Mouse (Mus musculus): ENCODE measurements around the gene Atn1. TPM values are rescaled to one million over a fixed set of nuclear protein-coding genes. Genes with fewer than 3 reads are reported as not detected.

Gene Atn1
- polyA plus RNA-seq, 1 experiment from 2014 or later = 14.0 TPM

DNA sequence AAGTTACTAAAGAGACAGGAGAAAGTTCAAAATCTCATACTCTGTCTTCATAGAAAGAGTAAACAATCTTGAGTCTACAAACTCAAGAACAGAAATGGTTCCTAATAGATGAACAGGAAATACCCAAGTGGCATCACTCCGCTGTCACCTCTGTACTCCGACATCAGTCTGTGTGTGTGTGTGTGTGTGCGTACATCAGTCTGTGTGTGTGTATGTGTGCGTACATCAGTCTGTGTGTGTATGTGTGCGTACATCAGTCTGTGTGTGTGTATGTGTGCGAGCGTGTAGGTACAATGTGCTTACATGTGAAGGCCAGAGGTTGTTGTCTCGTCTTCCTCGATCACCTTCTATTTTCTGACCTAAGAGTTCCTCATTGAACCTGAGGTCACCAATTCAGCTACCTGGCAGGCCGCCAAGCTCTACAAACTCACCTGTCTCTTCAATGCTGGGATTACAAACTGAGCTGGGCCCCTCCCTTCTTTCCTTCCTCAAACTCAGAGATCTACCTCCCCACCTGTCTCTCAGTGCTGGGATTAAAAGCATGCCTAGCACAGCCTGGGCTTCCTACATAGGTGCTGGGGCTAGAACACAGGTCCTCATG, 47.9 kb downstream of the Atn1 start:
- no peaks in the 10 kb centered on the region for H3K27me3 ChIP-seq (ENCODE audit: control insufficient read depth, insufficient read depth, low read depth, low read length)
- no peaks in the 10 kb centered on the region for H3K9me3 ChIP-seq (ENCODE audit: control insufficient read depth, low read length)
- ATAC-seq (ENCODE audit: low read depth) = no peak
- no peak overlapping the region for H3K9ac ChIP-seq (ENCODE audit: low read length)
- peaks cover 21% of the 10 kb centered on the region for H3K36me3 ChIP-seq (ENCODE audit: control insufficient read depth, insufficient read depth, low read length)
- H3K4me3 ChIP-seq (ENCODE audit: low read length) = no peak overlapping the region
- H3K4me1 ChIP-seq (replicated peaks; ENCODE audit: control insufficient read depth, insufficient read depth, low read length) = peaks cover 18% of the 10 kb centered on the region
- WGBS = 82% methylated on average over 10 of the region's 10 CpGs
- H3K27ac ChIP-seq (ENCODE audit: low read length) = no peak overlapping the region
- no peak overlapping the region for H3K4me2 ChIP-seq (ENCODE audit: low read depth, low read length)

DNA sequence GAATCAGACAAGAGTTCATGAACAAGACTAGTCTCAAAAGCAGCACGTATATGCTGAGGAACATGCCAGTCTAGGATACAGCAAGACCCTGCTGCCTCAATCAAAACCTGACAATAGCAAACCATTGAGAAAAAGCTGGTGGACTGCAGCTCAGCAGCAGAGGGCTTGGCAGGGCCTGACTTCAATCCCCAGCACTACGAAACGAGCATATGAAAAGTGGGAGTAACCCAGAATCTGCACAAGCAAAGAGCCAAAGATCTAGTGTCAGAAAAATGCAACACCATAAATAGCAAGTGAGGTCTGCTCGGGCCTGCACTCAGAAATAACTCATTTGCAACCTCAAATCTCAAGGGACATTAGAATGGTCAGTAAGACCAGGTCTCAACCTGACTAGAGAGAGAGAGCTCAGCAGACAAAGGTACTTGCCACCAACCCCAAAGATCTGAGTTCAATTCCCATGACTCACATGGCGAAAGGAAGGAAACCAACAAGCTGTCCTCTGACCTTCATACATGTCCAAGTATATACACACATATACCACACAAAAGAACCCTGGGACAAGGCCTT, 50.2 kb downstream of the Atn1 start:
- ATAC-seq (ENCODE audit: low read depth) = no peak
- 78% methylated on average over 5 of the region's 5 CpGs for WGBS
- H3K4me3 ChIP-seq (ENCODE audit: low read length) = no peak overlapping the region
- H3K9ac ChIP-seq (ENCODE audit: low read length) = no peak overlapping the region
- peaks cover 31% of the 10 kb centered on the region for H3K36me3 ChIP-seq (ENCODE audit: control insufficient read depth, insufficient read depth, low read length)
- no peaks in the 10 kb centered on the region for H3K9me3 ChIP-seq (ENCODE audit: control insufficient read depth, low read length)
- H3K27me3 ChIP-seq (ENCODE audit: control insufficient read depth, insufficient read depth, low read depth, low read length) = no peaks in the 10 kb centered on the region
- H3K4me1 ChIP-seq (replicated peaks; ENCODE audit: control insufficient read depth, insufficient read depth, low read length) = peaks cover 12% of the 10 kb centered on the region
- H3K4me2 ChIP-seq (ENCODE audit: low read depth, low read length) = no peak overlapping the region
- no peak overlapping the region for H3K27ac ChIP-seq (ENCODE audit: low read length)

DNA sequence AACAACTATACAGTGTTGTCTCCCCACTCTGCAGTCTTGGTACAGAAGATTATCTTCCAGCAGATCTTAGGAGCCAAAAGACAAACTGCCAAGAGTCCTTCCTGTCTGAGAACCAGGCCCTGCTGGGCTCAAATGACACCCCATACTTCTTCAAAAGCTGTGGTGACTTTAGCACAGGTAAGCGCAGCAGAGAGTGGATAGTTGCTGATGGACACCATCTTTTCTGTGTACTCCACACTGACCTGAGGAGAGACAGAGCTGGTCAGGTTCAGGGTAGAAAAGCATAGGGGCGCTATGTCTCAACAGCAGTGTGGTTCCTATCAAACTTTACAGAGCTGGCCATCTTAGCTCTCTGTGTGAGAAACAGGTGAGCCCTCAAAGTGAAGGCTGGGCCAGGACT, 51.9 kb downstream of the Atn1 start:
- ATAC-seq (ENCODE audit: low read depth) = no peak
- peaks cover 31% of the 10 kb centered on the region for H3K36me3 ChIP-seq (ENCODE audit: control insufficient read depth, insufficient read depth, low read length)
- no peaks in the 10 kb centered on the region for H3K27me3 ChIP-seq (ENCODE audit: control insufficient read depth, insufficient read depth, low read depth, low read length)
- H3K4me3 ChIP-seq (ENCODE audit: low read length) = no peak overlapping the region
- 88% methylated on average over 2 of the region's 2 CpGs for WGBS
- H3K4me2 ChIP-seq (ENCODE audit: low read depth, low read length) = no peak overlapping the region
- no peak overlapping the region for H3K27ac ChIP-seq (ENCODE audit: low read length)
- no peaks in the 10 kb centered on the region for H3K4me1 ChIP-seq (replicated peaks; ENCODE audit: control insufficient read depth, insufficient read depth, low read length)
- no peaks in the 10 kb centered on the region for H3K9me3 ChIP-seq (ENCODE audit: control insufficient read depth, low read length)
- no peak overlapping the region for H3K9ac ChIP-seq (ENCODE audit: low read length)

DNA sequence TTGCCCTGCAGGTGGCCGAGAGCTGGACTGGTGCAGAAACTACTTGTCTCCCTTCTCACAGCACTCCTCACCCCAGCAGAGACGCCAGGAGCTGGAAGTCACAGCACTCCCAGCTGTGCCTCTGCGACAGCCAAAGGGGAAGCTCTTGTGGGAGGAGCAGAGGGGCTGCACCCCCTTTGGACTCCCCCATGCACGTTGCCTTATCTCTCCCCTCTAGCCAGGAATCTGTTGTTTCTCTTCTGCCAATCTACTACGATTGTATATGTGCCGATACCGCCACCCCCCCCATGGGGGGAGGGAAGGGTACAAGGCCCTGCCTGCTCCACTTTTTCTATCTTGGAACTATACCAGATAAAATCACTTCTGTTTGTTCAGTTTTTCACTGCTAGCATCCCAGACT, 52.5 kb downstream of the Atn1 start:
- H3K4me1 ChIP-seq (replicated peaks; ENCODE audit: control insufficient read depth, insufficient read depth, low read length) = no peaks in the 10 kb centered on the region
- no peak overlapping the region for H3K9ac ChIP-seq (ENCODE audit: low read length)
- 67% methylated on average over 7 of the region's 7 CpGs for WGBS
- H3K36me3 ChIP-seq (ENCODE audit: control insufficient read depth, insufficient read depth, low read length) = peaks cover 31% of the 10 kb centered on the region
- no peaks in the 10 kb centered on the region for H3K9me3 ChIP-seq (ENCODE audit: control insufficient read depth, low read length)
- no peak overlapping the region for H3K4me2 ChIP-seq (ENCODE audit: low read depth, low read length)
- no peaks in the 10 kb centered on the region for H3K27me3 ChIP-seq (ENCODE audit: control insufficient read depth, insufficient read depth, low read depth, low read length)
- no peak overlapping the region for H3K4me3 ChIP-seq (ENCODE audit: low read length)
- no peak for ATAC-seq (ENCODE audit: low read depth)
- no peak overlapping the region for H3K27ac ChIP-seq (ENCODE audit: low read length)

DNA sequence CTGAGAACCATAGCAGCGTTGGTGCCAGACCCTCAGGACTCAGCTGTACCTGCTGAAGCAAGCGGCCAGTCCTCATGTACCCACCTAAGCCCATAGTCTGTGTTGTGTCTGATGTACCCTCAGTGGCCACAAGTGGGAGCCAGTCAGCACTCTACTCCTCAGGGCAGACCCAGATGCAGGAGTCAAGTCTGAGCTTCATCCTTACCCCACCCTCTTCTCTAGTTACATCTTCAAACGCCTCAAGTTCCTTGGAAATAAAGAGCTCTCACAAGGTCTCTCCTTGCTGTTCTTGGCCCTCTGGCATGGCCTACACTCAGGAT, 53.6 kb downstream of the Atn1 start:
- Histone ChIP-seq H3K27ac (ENCODE audit: low read length) (no peak overlapping the region), H3K4me3 (ENCODE audit: low read length) (no peak overlapping the region), H3K36me3 (ENCODE audit: control insufficient read depth, insufficient read depth, low read length) (peaks cover 31% of the 10 kb centered on the region), H3K9ac (ENCODE audit: low read length) (no peak overlapping the region), H3K4me2 (ENCODE audit: low read depth, low read length) (no peak overlapping the region), H3K27me3 (ENCODE audit: control insufficient read depth, insufficient read depth, low read depth, low read length) (no peaks in the 10 kb centered on the region), H3K4me1 (replicated peaks; ENCODE audit: control insufficient read depth, insufficient read depth, low read length) (no peaks in the 10 kb centered on the region), H3K9me3 (ENCODE audit: control insufficient read depth, low read length) (no peaks in the 10 kb centered on the region)
- peak; percentile 59 for ATAC-seq (ENCODE audit: low read depth)
- 39% methylated on average over 3 of the region's 3 CpGs for WGBS

DNA sequence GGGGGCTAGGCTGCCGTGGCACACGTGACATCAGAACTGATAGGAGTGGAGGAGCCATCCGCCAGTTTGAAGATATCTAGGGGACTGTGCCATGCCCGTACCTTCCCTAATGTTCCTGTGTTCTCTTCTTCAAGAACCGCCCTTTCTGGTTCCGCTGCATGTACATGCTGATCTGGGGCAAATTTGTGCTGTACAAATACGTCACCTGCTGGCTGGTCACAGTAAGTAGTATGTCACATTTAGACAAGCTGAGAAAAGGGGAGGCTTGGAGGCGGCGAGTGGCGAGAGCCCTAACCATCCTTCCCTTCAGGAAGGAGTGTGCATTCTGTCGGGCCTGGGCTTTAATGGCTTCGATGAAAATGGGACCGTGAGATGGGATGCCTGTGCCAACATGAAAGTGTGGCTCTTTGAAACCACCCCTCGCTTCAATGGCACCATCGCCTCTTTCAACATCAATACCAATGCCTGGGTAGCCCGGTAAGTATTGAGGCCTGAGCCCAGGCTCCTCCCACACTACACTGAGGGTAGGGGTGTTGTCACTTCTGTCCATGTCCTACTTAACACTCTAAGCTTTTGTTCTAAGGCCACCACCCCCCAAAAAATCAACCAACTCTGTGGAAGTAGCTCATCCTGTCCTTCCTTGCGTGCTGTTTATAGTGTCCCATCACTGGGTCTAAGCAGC, 54.1 kb downstream of the Atn1 start:
- 0 out of 2 replicates have a peak, but pooled peaks have one; percentile 11 for ATAC-seq (ENCODE audit: low read depth)
- Histone ChIP-seq H3K4me3 (ENCODE audit: low read length) (no peak overlapping the region), H3K9ac (ENCODE audit: low read length) (no peak overlapping the region), H3K27me3 (ENCODE audit: control insufficient read depth, insufficient read depth, low read depth, low read length) (no peaks in the 10 kb centered on the region), H3K4me1 (replicated peaks; ENCODE audit: control insufficient read depth, insufficient read depth, low read length) (no peaks in the 10 kb centered on the region), H3K27ac (ENCODE audit: low read length) (no peak overlapping the region), H3K9me3 (ENCODE audit: control insufficient read depth, low read length) (no peaks in the 10 kb centered on the region), H3K36me3 (ENCODE audit: control insufficient read depth, insufficient read depth, low read length) (peaks cover 31% of the 10 kb centered on the region), H3K4me2 (ENCODE audit: low read depth, low read length) (no peak overlapping the region)
- WGBS = 90% methylated on average over 17 of the region's 17 CpGs

DNA sequence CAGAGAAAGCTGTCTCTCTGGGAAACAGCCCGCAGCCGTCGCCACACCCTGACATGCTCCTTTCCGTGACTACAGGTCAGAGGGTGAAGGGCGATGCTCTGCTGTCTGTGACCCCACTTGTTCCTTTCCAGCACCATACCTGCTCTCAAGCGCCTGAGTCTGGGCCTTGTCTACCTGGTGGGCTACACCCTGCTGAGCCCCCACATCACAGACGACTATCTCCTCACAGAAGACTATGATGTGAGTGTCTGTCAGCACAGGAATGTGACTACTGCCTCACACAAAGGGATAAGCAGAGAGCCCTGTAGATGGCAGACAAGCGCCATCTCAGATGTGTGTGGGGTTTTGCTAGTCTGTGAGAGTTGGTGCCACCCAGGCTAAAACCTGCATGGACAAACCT, 55.0 kb downstream of the Atn1 start:
- no peak overlapping the region for H3K27ac ChIP-seq (ENCODE audit: low read length)
- 69% methylated on average over 8 of the region's 8 CpGs for WGBS
- peaks cover 31% of the 10 kb centered on the region for H3K36me3 ChIP-seq (ENCODE audit: control insufficient read depth, insufficient read depth, low read length)
- no peaks in the 10 kb centered on the region for H3K27me3 ChIP-seq (ENCODE audit: control insufficient read depth, insufficient read depth, low read depth, low read length)
- H3K9me3 ChIP-seq (ENCODE audit: control insufficient read depth, low read length) = no peaks in the 10 kb centered on the region
- H3K4me1 ChIP-seq (replicated peaks; ENCODE audit: control insufficient read depth, insufficient read depth, low read length) = no peaks in the 10 kb centered on the region
- H3K9ac ChIP-seq (ENCODE audit: low read length) = no peak overlapping the region
- H3K4me3 ChIP-seq (ENCODE audit: low read length) = no peak overlapping the region
- ATAC-seq (ENCODE audit: low read depth) = no peak
- H3K4me2 ChIP-seq (ENCODE audit: low read depth, low read length) = no peak overlapping the region

DNA sequence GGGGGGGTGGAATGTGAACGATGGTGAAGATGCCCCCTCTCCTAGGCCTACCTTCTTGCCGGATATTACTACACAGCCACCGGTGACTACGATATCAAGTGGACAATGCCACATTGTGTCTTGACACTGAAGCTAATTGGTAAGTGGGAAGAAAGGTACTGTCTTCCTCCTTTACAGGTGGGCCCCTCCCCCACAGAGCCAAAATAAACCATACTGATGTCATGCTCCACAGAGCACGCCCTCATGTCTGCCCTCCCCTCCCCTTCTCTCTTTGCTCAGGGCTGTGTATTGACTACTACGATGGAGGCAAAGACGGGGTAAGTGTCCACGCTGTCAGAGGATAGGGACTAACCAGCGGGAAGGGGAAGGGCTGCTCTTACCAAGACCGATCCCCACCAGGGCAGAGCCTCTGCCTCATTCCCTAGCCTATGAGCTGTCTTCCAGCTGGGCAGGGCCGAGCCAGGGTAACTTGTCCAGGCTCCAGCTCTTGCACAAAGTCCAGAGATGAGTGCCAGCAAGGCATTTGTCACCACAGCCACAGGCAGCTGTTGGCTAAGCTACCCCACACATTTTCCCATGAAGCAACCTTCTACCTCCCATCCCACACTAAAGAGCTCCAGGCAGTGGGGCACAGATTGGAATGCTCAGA, 56.2 kb downstream of the Atn1 start:
- Histone ChIP-seq H3K4me1 (replicated peaks; ENCODE audit: control insufficient read depth, insufficient read depth, low read length) (no peaks in the 10 kb centered on the region), H3K27ac (ENCODE audit: low read length) (no peak overlapping the region)

DNA sequence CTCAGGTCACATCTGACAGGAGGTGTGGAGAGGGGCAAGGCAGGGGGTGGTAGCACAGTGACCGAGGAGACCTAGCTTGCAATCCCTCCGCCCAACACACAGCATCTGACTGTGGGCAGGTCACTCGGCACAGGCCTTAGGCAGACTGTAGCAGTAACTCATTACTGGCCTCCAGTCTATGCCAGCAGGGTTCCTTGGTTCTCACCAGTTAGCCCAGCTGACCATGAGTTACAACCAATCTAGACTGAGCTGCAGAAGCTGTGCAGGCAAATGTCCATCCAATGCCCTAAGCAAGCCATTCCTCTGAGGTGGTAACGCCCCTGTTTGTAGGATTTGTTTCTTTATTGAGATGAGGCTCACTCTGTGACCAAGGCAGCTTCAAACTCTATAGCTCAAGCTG, 57.0 kb downstream of the Atn1 start:
- no peaks in the 10 kb centered on the region for H3K27me3 ChIP-seq (ENCODE audit: control insufficient read depth, insufficient read depth, low read depth, low read length)

More for the DNA sequence above, 56.2 kb downstream of the Atn1 start:
- H3K9me3 ChIP-seq (ENCODE audit: control insufficient read depth, low read length) = no peaks in the 10 kb centered on the region
- no peak overlapping the region for H3K4me3 ChIP-seq (ENCODE audit: low read length)
- H3K36me3 ChIP-seq (ENCODE audit: control insufficient read depth, insufficient read depth, low read length) = peaks cover 27% of the 10 kb centered on the region
- no peaks in the 10 kb centered on the region for H3K27me3 ChIP-seq (ENCODE audit: control insufficient read depth, insufficient read depth, low read depth, low read length)
- H3K9ac ChIP-seq (ENCODE audit: low read length) = no peak overlapping the region
- H3K4me2 ChIP-seq (ENCODE audit: low read depth, low read length) = no peak overlapping the region
- 72% methylated on average over 11 of the region's 11 CpGs for WGBS
- ATAC-seq (ENCODE audit: low read depth) = peak; percentile 82

More for the DNA sequence above, 57.0 kb downstream of the Atn1 start:
- Histone ChIP-seq H3K4me2 (ENCODE audit: low read depth, low read length) (no peak overlapping the region), H3K36me3 (ENCODE audit: control insufficient read depth, insufficient read depth, low read length) (peaks cover 20% of the 10 kb centered on the region), H3K4me1 (replicated peaks; ENCODE audit: control insufficient read depth, insufficient read depth, low read length) (peaks cover 5% of the 10 kb centered on the region; the same call in 1 of the 2 replicates), H3K4me3 (ENCODE audit: low read length) (no peak overlapping the region), H3K9me3 (ENCODE audit: control insufficient read depth, low read length) (no peaks in the 10 kb centered on the region), H3K9ac (ENCODE audit: low read length) (no peak overlapping the region), H3K27ac (ENCODE audit: low read length) (no peak overlapping the region)
- no peak for ATAC-seq (ENCODE audit: low read depth)
- 80% methylated on average over 4 of the region's 4 CpGs for WGBS

Data from lung, embryonic 16.5 days (tissue).